Mouse (Mus musculus) embryonic facial prominence, embryonic 13.5 days (tissue): ENCODE measurements around the gene Agk. TPM values are rescaled to one million over a fixed set of nuclear protein-coding genes. Genes with fewer than 3 reads are reported as not detected.

ENCODE experiments used
- polyA plus RNA-seq: library from polyadenylated mRNA; unstranded; fragments of >200 nt; fragmentation: Nextera tagmentation; extraction: Ambion mirVana; gene quantifications from 2 replicates; pipeline ENCODE4 v1.2.1, GENCODE M21; 2015

The Agk gene
- polyA plus RNA-seq, 1 experiment from 2014 or later = 52.2 TPM

Other genes starting within 250 kb of the Agk start
- gene E330009J07Rik, start 111.0 kb downstream of the Agk start, polyA plus RNA-seq = 9.6 and 10.8 TPM in 2 replicates
- not detected in 2 replicates for gene Wee2, start 113.9 kb downstream of the Agk start, polyA plus RNA-seq
- gene Ssbp1, start 146.2 kb downstream of the Agk start, polyA plus RNA-seq = 185 and 223 TPM in 2 replicates
- gene Tas2r137, start 166.1 kb downstream of the Agk start, polyA plus RNA-seq = not detected in 2 replicates
- 0.28 TPM in 1 of 2 replicates, not detected in the other for gene Tas2r108, start 168.4 kb downstream of the Agk start, polyA plus RNA-seq
- not detected in 2 replicates for gene Prss37, start 194.3 kb downstream of the Agk start, polyA plus RNA-seq
- 0.13 TPM in 1 of 2 replicates, not detected in the other for gene Olfr461, start 229.9 kb downstream of the Agk start, polyA plus RNA-seq
- not detected in 2 replicates for gene Olfr460, start 244.3 kb downstream of the Agk start, polyA plus RNA-seq